Mouse (Mus musculus): ENCODE results near the gene Fndc5. TPM values are rescaled to one million over a fixed set of nuclear protein-coding genes. Genes with fewer than 3 reads are reported as not detected.

Gene Fndc5
- polyA plus RNA-seq, 1 experiment from 2014 or later, result 3.4 TPM

DNA sequence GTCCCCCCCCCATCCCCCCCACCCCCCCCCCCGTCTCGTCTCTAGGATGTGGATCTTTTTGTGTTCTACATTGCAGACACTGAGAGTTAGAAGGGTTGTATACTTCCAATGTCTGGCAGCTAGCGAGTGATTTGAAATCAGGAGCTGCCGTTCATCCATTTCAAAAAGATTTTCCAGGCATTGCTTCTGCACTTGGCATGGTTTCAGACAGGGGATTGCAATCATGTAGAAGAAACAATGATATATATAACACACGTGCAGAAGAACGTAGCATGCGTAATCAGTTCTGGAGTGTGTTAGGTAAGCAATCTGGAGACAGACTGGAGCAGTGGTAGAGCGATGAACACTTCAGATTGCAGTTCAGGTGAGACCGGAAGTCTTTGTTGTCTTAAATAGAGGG is 14.7 kb upstream of the Fndc5 start:
- Histone ChIP-seq H3K9ac (replicated peaks; ENCODE audit: low read length) (no peak overlapping the region), H3K4me3 (ENCODE audit: low read length) (no peak overlapping the region), H3K4me2 (replicated peaks; ENCODE audit: low read depth, low read length) (no peak overlapping the region), H3K27ac (ENCODE audit: low read length) (no peak overlapping the region), H3K36me3 (ENCODE audit: insufficient read depth, low read length) (no peaks in the 10 kb centered on the region), H3K27me3 (ENCODE audit: insufficient read depth, low read length) (peaks cover 30% of the 10 kb centered on the region), H3K4me1 (ENCODE audit: insufficient read depth, low read length) (peaks cover 32% of the 10 kb centered on the region), H3K9me3 (ENCODE audit: low read length) (no peaks in the 10 kb centered on the region)
- 35% methylated on average over 9 of the region's 9 CpGs for WGBS
- no peak for ATAC-seq (ENCODE audit: low FRiP score, low TSS enrichment)

DNA sequence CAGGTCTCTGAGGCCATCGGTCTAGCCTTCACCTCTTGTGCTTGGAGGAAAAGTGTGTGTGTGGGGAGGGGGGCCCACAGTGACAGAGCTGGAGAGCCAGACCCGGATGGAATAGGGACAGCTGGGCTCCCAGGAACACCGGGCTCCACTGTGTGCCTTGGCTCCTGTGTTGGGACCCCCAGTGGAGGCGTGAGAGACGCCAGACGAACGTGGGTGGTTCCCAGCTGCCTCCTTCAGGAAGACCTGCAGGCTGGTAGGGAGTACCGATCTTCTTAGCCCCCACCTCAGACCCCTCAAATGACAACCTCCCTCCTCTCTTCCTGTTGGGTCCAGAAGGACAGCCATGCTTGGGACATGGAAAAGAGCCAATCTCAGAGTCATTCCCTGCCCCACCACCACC is 14.1 kb upstream of the Fndc5 start:
- Histone ChIP-seq H3K4me2 (replicated peaks; ENCODE audit: low read depth, low read length) (no peak overlapping the region), H3K9ac (replicated peaks; ENCODE audit: low read length) (no peak overlapping the region), H3K4me3 (ENCODE audit: low read length) (no peak overlapping the region), H3K27me3 (ENCODE audit: insufficient read depth, low read length) (peaks cover 30% of the 10 kb centered on the region), H3K4me1 (ENCODE audit: insufficient read depth, low read length) (peaks cover 32% of the 10 kb centered on the region), H3K27ac (ENCODE audit: low read length) (no peak overlapping the region), H3K9me3 (ENCODE audit: low read length) (no peaks in the 10 kb centered on the region), H3K36me3 (ENCODE audit: insufficient read depth, low read length) (no peaks in the 10 kb centered on the region)
- no peak for ATAC-seq (ENCODE audit: low FRiP score, low TSS enrichment)
- 37% methylated on average over 8 of the region's 8 CpGs for WGBS

DNA sequence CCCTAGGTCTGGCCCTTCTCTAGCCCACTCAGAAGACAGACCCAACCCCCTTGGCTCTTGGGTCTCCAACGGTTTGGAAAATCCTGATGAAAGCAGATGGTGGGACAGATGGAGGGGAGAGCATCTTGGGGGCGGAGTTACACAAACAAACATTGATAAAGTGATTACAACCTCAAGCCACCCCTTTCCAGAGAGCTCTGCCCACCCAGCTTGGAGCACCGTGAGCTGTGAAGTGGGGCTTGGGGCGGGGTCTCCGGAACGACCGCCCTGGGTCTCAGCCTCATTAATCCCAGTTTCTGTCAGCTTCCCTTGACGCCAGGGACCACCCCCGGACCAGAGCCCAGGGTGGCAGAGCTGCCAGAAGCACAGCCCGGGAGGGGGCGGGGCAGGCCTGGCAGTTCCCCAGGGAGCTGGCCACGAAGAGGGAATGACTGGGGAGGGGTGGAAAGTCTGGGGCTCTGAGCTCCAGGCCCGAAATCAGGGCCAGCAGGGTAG is 12.1 kb upstream of the Fndc5 start:
- ATAC-seq (ENCODE audit: low FRiP score, low TSS enrichment), result no peak
- Histone ChIP-seq H3K27me3 (ENCODE audit: insufficient read depth, low read length) (peaks cover 28% of the 10 kb centered on the region), H3K36me3 (ENCODE audit: insufficient read depth, low read length) (no peaks in the 10 kb centered on the region), H3K9me3 (ENCODE audit: low read length) (no peaks in the 10 kb centered on the region), H3K4me3 (ENCODE audit: low read length) (no peak overlapping the region), H3K4me1 (ENCODE audit: insufficient read depth, low read length) (peaks cover 35% of the 10 kb centered on the region), H3K9ac (replicated peaks; ENCODE audit: low read length) (no peak overlapping the region), H3K4me2 (replicated peaks; ENCODE audit: low read depth, low read length) (no peak overlapping the region), H3K27ac (ENCODE audit: low read length) (no peak overlapping the region)
- WGBS, result 7% methylated on average over 13 of the region's 13 CpGs

DNA sequence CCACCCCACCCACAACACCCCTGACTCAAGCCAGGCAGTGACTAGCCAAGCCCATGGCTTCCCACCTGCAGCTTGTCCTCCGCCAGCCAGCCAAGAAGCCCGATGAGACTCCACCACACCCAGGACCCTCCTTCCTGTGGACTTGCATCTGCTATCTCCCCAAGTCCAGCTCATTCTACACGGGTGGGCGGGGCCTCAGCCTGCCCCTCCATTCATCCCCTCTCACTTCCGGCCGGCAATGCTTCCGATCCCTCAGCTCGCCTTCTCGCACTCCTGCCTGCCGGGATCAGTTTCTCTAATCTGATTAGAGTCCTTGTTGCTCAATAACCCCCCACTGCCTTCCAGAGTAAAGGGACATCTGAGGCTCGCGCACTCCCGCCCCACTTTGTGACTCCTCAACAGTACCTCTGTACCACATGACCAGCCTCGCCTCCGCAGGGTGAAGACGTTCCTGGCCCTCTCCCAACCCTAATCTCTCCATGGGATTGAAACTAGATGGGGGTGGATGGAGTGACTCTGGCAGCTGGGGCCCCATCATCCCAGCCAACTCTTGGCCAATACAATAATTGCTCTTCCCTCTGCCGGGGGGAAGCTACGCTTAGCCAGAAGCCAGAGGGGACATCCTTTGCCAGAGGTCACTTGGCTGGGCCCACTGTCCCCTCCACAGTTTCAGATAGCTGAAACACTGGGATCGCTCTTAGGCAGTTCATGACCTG is 10.9 kb upstream of the Fndc5 start:
- H3K9ac ChIP-seq (replicated peaks; ENCODE audit: low read length), result no peak overlapping the region; the same call in 1 of the 2 replicates
- H3K9me3 ChIP-seq (ENCODE audit: low read length), result no peaks in the 10 kb centered on the region
- H3K4me1 ChIP-seq (ENCODE audit: insufficient read depth, low read length), result peaks cover 40% of the 10 kb centered on the region
- peak overlapping the region; percentile 12; the same call in 1 of the 2 replicates for H3K4me3 ChIP-seq (ENCODE audit: low read length)
- WGBS, result 22% methylated on average over 19 of the region's 19 CpGs
- peaks cover 20% of the 10 kb centered on the region for H3K27me3 ChIP-seq (ENCODE audit: insufficient read depth, low read length)
- peak overlapping the region; percentile 38 for H3K4me2 ChIP-seq (replicated peaks; ENCODE audit: low read depth, low read length)
- no peaks in the 10 kb centered on the region for H3K36me3 ChIP-seq (ENCODE audit: insufficient read depth, low read length)
- ATAC-seq (ENCODE audit: low FRiP score, low TSS enrichment), result no peak
- no peak overlapping the region for H3K27ac ChIP-seq (ENCODE audit: low read length)

DNA sequence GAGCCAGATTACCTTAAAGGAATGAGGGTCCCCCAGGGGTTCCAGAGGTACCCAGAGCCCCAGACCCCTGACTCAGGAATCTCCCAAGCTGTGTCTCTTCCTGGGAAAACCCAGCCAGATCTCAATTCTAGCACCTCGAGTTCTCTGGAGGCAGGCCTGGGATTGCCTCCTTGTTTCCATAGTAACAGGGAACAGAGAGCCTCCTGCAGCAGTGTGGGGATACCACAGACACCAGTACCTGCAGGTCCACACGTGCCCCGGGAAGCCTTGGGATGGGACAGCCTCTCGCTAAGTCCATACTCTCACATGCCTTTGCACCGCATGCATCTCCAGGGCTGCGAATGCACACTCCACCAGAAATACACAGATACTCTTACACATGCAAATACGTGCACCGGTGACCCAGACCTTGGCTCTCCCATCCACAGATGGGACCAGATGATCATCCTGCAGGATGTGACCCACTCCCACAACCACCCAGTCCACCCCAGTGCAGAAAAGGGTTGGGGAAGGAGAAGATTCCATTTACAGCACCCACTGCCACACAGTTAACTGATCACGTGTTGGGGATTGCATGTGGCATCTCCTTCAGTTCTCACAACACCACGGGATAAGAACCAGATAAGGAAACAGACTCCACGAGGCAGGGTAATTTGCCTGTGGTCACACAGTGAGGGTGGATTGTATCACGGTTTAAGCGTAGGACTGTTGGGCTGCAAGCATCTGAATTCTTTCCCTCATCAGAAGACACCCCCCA is 8.0 kb upstream of the Fndc5 start:
- H3K4me2 ChIP-seq (replicated peaks; ENCODE audit: low read depth, low read length), result no peak overlapping the region
- no peak overlapping the region for H3K4me3 ChIP-seq (ENCODE audit: low read length)
- no peaks in the 10 kb centered on the region for H3K36me3 ChIP-seq (ENCODE audit: insufficient read depth, low read length)
- H3K27ac ChIP-seq (ENCODE audit: low read length), result no peak overlapping the region
- 54% methylated on average over 13 of the region's 13 CpGs for WGBS
- peaks cover 37% of the 10 kb centered on the region for H3K4me1 ChIP-seq (ENCODE audit: insufficient read depth, low read length)
- H3K9me3 ChIP-seq (ENCODE audit: low read length), result no peaks in the 10 kb centered on the region
- ATAC-seq (ENCODE audit: low FRiP score, low TSS enrichment), result no peak
- H3K27me3 ChIP-seq (ENCODE audit: insufficient read depth, low read length), result 0 out of 2 replicates have a peak, but pooled peaks cover under 1% of the 10 kb centered on the region
- H3K9ac ChIP-seq (replicated peaks; ENCODE audit: low read length), result no peak overlapping the region

DNA sequence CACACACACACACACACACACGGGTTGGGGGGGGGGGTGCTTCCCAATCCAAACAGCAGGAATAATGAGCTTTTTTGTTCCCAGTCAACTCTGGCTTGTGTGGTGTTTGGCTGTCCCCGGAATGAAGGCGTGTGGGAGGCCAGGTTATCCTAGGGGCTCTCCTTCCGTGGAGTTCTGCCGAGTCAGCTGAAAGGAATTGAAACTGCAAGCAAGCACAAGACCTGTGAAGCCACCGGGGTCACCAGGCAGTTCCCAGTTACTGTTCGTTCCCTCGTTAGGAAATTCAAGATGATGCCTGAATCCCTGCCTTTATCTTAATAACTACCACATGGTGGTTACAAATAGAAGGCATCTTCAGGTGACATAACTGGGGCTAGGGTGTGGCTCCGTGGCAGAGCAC is 7.4 kb upstream of the Fndc5 start:
- Histone ChIP-seq H3K9me3 (ENCODE audit: low read length) (no peaks in the 10 kb centered on the region), H3K9ac (replicated peaks; ENCODE audit: low read length) (no peak overlapping the region), H3K36me3 (ENCODE audit: insufficient read depth, low read length) (no peaks in the 10 kb centered on the region), H3K4me1 (ENCODE audit: insufficient read depth, low read length) (peaks cover 37% of the 10 kb centered on the region), H3K27me3 (ENCODE audit: insufficient read depth, low read length) (no peaks in the 10 kb centered on the region), H3K4me3 (ENCODE audit: low read length) (no peak overlapping the region), H3K4me2 (replicated peaks; ENCODE audit: low read depth, low read length) (no peak overlapping the region), H3K27ac (ENCODE audit: low read length) (peak overlapping the region; percentile 34; the same call in 1 of the 2 replicates)
- WGBS, result 17% methylated on average over 9 of the region's 9 CpGs
- ATAC-seq (ENCODE audit: low FRiP score, low TSS enrichment), result no peak

DNA sequence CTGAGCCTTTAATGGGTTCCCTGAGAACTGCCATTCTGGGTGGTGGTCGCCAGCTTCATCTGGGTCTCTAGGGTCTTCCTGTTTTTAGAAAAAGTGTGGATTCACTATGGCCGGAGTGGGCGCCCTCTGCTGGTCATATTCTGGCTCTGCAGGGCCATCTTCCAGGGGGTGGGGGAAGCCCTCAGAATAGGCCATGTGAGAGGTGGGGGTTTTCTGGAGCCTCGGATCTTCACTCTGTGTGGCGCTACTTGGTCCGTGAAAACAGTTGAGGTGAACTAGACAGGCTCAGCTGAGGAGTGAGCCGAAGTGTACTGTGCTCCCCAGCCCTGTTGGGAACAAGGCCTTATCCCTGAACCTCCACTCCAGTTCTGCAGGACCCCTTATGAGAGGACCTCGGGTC is 6.7 kb upstream of the Fndc5 start:
- Histone ChIP-seq H3K27ac (ENCODE audit: low read length) (peak overlapping the region; percentile 81), H3K9ac (replicated peaks; ENCODE audit: low read length) (peak overlapping the region; percentile 48; the same call in 1 of the 2 replicates), H3K4me3 (ENCODE audit: low read length) (peak overlapping the region; percentile 46), H3K9me3 (ENCODE audit: low read length) (no peaks in the 10 kb centered on the region), H3K27me3 (ENCODE audit: insufficient read depth, low read length) (peaks cover under 1% of the 10 kb centered on the region; the same call in 1 of the 2 replicates), H3K4me2 (replicated peaks; ENCODE audit: low read depth, low read length) (peak overlapping the region; percentile 55), H3K4me1 (ENCODE audit: insufficient read depth, low read length) (peaks cover 40% of the 10 kb centered on the region), H3K36me3 (ENCODE audit: insufficient read depth, low read length) (no peaks in the 10 kb centered on the region)
- ATAC-seq (ENCODE audit: low FRiP score, low TSS enrichment), result peak; percentile 47
- WGBS, result 3% methylated on average over 8 of the region's 8 CpGs

DNA sequence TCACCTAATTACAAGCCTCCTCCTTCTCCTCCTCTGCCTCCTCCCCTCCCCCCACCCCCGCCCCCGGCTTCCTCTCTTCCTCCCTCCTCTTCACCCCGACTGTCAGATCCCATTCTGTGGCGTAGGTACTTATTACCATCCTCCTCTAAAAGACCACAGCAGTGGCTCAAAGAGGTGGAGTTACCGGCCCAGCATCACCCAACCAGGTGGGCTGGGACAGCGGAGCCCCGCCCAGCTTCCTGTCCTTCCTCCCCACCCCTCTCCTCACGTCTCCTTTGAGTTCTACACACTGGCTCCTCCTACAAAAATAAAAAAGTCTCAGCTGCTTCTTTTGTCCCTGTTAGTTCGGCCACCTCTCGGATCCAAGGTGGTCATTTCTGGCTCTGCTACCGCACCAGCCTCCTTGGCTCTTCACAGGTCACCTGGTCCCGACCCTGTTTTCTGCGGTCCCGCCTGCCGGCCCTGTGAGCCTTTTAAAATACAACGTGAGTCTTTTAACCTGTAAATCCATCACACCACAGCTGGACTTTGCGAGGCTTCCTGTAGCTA is 6.0 kb upstream of the Fndc5 start:
- Histone ChIP-seq H3K27me3 (ENCODE audit: insufficient read depth, low read length) (peaks cover 7% of the 10 kb centered on the region; the same call in 1 of the 2 replicates), H3K36me3 (ENCODE audit: insufficient read depth, low read length) (no peaks in the 10 kb centered on the region), H3K9me3 (ENCODE audit: low read length) (no peaks in the 10 kb centered on the region), H3K9ac (replicated peaks; ENCODE audit: low read length) (peak overlapping the region; percentile 48), H3K4me2 (replicated peaks; ENCODE audit: low read depth, low read length) (peak overlapping the region; percentile 55), H3K4me3 (ENCODE audit: low read length) (peak overlapping the region; percentile 46), H3K27ac (ENCODE audit: low read length) (peak overlapping the region; percentile 81), H3K4me1 (ENCODE audit: insufficient read depth, low read length) (peaks cover 36% of the 10 kb centered on the region)
- ATAC-seq (ENCODE audit: low FRiP score, low TSS enrichment), result peak; percentile 81
- WGBS, result under 1% methylated on average over 14 of the region's 17 CpGs

DNA sequence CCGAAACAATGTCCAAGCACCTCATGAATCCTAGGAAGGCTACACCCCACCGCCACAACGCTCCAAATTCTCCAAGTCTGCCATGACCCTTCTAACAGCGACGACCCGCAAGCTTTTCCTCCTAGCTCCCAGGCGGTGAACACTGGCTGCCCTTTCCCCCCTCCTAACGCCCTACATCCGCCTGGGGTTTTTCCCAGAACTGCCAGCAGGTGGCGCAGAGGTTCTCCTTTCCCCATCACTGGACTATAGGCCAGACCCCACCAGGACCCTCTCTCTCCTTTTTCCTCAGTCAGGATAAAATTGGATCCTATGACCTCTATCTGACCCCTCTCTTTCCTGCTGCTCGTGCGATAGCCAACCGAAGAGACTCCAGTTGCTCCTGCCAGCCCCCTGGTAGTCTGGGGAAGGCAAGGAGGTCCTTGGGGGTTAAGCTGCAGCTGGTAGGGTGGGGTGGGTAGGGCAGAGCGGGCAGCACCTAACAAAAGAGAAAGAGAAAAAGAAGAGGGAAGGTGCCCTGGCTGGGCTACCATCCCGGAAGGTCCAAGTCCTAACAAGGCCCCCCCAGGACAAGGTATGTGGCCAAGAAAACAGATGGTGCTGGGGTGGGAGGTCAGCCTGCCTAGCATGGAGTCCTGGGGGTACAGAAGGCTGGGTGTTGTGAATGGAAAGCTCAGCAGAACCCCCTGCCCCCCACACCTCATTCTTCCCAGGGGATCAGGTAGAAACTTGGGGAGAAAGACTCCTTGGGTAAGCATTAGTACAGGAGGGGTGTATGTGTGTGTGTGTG is 1.8 kb upstream of the Fndc5 start:
- WGBS, result 8% methylated on average over 15 of the region's 15 CpGs
- peaks cover 39% of the 10 kb centered on the region for H3K4me1 ChIP-seq (ENCODE audit: insufficient read depth, low read length)
- H3K4me2 ChIP-seq (replicated peaks; ENCODE audit: low read depth, low read length), result peak overlapping the region; percentile 46
- H3K36me3 ChIP-seq (ENCODE audit: insufficient read depth, low read length), result no peaks in the 10 kb centered on the region
- H3K27me3 ChIP-seq (ENCODE audit: insufficient read depth, low read length), result peaks cover 9% of the 10 kb centered on the region; the same call in 1 of the 2 replicates
- H3K9me3 ChIP-seq (ENCODE audit: low read length), result no peaks in the 10 kb centered on the region
- no peak overlapping the region for H3K4me3 ChIP-seq (ENCODE audit: low read length)
- H3K27ac ChIP-seq (ENCODE audit: low read length), result no peak overlapping the region
- H3K9ac ChIP-seq (replicated peaks; ENCODE audit: low read length), result peak overlapping the region; percentile 37
- no peak for ATAC-seq (ENCODE audit: low FRiP score, low TSS enrichment)
